Mouse (Mus musculus) cerebellum, adult 18-20 months (tissue): Measurements from ENCODE around the gene Anxa10.

Experiments used
- DNase-seq, 2 experiments: peaks; one replicate each; pipeline ENCODE4 v3.0.0; 2021

Anxa10 gene

GRCm38 (mm10) chr8:62123098-62123497 lies at the start of gene Anxa10:
Anxa10 (minus strand) TSS chr8:62123150.
- no peak for DNase-seq

- no peak for DNase-seq
These were observed 9.9 kb upstream of the Anxa10 start for GRCm38 (mm10) chr8:62132662-62133366.

GRCm38 (mm10) chr8:62097213-62097612 lies 25.7 kb downstream of the Anxa10 start:
- DNase-seq, result no peak

- DNase-seq, result no peak
These were observed 41.1 kb downstream of the Anxa10 start for GRCm38 (mm10) chr8:62081804-62082203.

- DNase-seq, result no peak
These were observed 42.7 kb downstream of the Anxa10 start for GRCm38 (mm10) chr8:62080195-62080802.

GRCm38 (mm10) chr8:62068305-62068704 lies 54.6 kb downstream of the Anxa10 start:
- DNase-seq, result no peak

- DNase-seq, result no peak
These were observed 62.6 kb downstream of the Anxa10 start for GRCm38 (mm10) chr8:62060357-62060756.

- DNase-seq, result no peak
These were observed 76.1 kb downstream of the Anxa10 start for GRCm38 (mm10) chr8:62046809-62047208.

GRCm38 (mm10) chr8:62034351-62034750 lies 88.6 kb downstream of the Anxa10 start:
- no peak for DNase-seq

- no peak for DNase-seq
These were observed 108.4 kb downstream of the Anxa10 start for GRCm38 (mm10) chr8:62014582-62014981.

- no peak for DNase-seq
These were observed 108.8 kb downstream of the Anxa10 start for GRCm38 (mm10) chr8:62014166-62014565.
